Comparison of ENCODE assay signal across 13 mouse cellular contexts in the genomic region with DNA sequence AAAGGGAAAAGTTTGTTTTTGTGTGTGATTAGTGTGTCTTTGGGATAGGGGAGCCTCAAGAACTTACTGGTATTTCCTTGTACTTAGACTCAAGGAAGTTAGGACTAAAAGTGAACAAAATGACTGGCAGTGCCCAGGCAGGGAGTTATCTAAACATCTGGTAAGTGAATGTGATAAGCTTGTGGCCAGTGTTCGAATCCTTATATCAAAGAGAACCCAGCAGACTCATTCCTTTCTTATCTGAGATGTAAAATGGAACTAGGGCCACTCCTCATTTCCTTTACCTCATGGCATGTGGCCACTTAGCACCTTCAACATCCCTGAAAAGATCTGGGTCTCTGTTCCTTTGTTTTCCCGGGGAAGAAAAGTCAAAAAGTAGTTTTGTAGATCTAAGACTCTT.
"Had no signal": no experiment of that assay in that cellular context is flagged by ENCODE, and none has a peak within 500 bp of the region (broad histone marks: within the 10 kb centered on the region; RNA-seq: fewer than 3 reads in every experiment).

No protein-coding gene starts in this region.

- H3K4me3 ChIP-seq: limb, embryonic 10.5 days; megakaryocyte, embryonic 14.5 days; midbrain, embryonic 15.5 days; neural tube, embryonic 13.5 days had no signal

- H3K9me3 ChIP-seq: limb, embryonic 10.5 days; megakaryocyte, embryonic 14.5 days; midbrain, embryonic 15.5 days; neural tube, embryonic 13.5 days had no signal

- ATAC-seq: inflammation-experienced regulatory T-cells, adult 6 months; intestine, postnatal 0 days; lung, postnatal 0 days; midbrain, embryonic 15.5 days had no signal

- DNase-seq: kidney, postnatal 10 days; lung, adult 2 months; lung, postnatal 4 days; right cerebral cortex, postnatal 14 days; thymus, postnatal 4 days had no signal

- H3K9ac ChIP-seq: midbrain, embryonic 15.5 days; neural tube, embryonic 13.5 days had no signal

- H3K27ac ChIP-seq: limb, embryonic 10.5 days; midbrain, embryonic 15.5 days; neural tube, embryonic 13.5 days had no signal

- H3K4me2 ChIP-seq: midbrain, embryonic 11.5 days; midbrain, embryonic 15.5 days; neural tube, embryonic 13.5 days had no signal

- H3K27me3 ChIP-seq: megakaryocyte, embryonic 14.5 days; midbrain, embryonic 15.5 days; neural tube, embryonic 13.5 days had no signal
